Mouse (Mus musculus) left cerebral cortex, adult 18-20 months (tissue): ENCODE measurements around the gene Ran. TPM values are rescaled to one million over a fixed set of nuclear protein-coding genes. Genes with fewer than 3 reads are reported as not detected.
A peak's percentile ranks its signal among the peaks of the same experiment; 100 is the strongest.

Source experiments
- DNase-seq, 2 experiments: peaks; one replicate each; pipeline ENCODE4 v3.0.0; 2021 to 2022; ENCODE audit warnings: low spot score in 2 of 2, mixed read lengths in 1 of 2
- total RNA-seq, 2 experiments: library from RNA; stranded (reverse); gene quantifications; 2 replicates each; pipeline ENCODE4 v1.2.3; 2021

The Ran gene
- total RNA-seq, 2 experiments from 2014 or later, result 164 to 178 TPM

DNA sequence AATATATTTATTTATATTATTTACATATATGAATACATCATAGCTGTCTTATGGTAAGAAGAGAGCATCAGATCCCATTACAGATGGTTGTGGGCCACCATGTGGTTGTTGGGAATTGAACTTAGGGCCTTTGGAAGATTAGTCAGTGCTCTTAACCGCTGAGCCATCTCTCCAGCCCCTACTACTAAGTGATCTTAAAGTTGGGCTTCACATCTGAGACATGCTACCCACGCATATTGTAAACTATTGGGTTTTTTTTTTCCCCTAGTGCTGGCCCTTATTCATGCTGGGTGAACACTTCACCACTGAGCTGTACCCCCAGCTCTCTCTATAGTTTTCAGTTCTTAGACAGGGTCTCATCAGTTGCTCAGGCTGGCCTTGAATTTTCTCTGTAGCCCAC, 8.9 kb upstream of the Ran start:
- DNase-seq, result no peak

DNA sequence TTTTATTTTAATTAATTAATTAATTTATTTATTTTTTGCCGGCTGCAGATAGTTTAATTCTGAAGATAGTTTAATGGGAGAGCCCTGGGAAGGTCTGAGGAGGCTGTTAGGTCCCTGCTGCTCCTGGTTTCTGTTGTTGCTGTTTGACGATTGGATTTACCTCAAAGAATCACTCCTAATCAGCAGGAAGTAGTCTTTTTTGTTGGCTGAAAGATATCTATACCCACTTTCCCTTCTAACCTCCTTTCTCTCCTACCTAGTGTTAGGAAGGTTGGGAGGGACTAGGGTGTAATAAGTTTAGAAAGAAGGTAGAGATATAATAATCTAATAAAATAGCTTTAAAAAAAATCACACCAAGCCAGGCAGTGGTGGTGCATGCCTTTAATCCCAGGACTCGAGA, 4.8 kb upstream of the Ran start:
- DNase-seq, result no peak

DNA sequence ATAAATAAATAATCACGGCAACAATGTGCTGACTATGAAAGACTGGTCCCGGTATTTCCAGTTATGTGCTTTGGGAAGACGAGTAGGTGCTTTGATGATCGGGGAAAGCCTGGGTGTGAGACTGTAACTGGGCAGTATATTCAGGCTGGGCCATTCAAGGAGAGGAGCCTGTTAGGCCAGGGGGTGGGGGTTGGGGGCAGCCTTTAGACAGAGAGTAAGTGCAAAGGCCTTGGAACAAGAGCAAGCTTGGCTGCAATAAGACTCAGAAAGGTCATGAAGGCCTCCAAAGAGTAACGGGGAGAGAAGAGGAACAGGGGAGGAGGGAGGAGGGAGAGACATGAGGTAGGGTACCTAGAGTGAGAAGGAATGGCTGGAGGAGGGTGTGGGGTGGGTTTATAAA, 4.3 kb upstream of the Ran start:
- DNase-seq, result no peak

DNA sequence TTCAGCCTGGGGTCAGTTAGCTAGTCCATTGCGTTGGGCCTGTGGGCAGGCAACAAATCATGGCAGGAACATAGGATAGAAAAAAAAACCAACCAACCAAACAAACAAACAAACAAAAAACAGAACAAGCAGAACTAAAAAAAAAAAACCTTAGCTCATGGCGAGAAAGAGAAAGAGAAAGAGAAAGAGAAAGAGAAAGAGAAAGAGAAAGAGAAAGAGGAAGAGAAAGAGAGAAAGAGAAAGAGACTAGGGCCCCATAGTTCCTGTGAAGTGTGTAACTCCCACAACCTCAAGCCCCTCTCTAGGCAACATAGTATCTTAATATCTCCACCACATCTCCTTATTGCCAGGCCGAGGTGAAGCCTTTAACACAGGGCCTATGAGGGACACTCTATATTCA, 3.5 kb upstream of the Ran start:
- no peak for DNase-seq

DNA sequence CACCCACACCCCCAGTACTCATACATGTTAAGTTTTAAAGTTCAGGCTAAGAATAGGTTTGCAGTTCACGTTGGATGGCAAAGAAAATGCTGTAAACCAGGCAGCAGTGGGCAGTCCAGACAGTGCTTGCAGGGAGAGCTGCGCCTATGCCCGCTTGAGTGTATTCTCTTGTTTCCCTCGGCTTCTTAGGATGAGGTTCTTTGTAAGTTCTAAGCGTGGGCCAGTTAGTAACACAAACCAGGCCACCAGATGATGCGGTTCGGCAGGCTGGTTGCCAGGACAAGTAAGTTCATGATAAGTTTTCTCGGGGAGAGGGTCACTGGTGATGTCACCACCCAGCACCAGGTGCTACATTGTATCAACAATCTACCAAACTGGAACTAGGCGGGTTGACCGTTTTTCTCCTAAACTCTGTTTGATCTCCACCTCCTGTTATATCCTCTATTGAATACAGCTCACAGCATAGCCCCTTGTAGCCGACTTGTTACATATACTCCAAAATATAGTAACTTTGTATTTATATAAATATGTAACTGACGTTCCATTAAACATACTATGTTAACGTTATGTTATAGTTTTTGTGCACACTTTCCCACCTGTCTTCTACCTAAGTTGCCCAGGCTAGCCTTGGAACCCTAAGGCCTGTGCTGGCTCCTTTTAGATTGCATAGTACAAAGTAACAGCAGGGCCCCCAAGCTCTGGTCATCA, 933 bp upstream of the Ran start:
- DNase-seq, result no peak

DNA sequence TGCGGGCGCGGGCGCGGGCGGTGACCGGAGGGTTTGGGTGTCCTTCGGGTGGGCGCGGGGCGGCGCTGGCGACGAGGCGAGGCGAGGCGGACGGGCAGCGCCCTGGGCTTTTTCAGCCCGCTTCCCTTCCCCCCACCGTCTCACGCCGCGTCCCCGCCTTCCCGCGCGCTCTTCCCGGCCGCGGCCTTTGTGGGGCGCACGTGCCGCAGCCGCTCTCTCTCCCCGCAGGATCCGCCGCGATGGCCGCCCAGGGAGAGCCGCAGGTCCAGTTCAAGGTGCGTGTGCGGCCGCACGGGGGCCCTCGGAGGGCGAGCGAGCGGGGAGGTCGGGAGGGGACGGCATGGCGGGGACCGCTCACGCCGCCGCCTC, 415 bp downstream of the Ran start:
- no peak for DNase-seq

DNA sequence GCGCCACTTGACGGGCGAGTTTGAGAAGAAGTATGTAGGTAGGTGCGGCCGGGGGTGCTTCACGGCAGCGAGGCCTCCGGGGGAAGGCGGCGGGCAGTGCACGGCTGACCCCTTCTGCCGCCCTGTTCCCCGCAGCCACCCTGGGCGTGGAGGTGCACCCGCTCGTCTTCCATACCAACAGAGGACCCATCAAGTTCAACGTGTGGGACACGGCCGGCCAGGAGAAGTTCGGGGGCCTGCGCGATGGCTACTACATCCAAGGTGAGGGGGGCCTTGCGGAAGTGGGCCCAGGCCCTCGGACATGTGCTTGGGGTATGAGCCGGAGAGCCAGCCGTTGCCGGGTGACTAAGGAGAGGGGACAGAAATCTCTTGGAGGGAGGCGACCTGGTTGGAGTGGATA, 862 bp downstream of the Ran start:
- DNase-seq, result no peak

DNA sequence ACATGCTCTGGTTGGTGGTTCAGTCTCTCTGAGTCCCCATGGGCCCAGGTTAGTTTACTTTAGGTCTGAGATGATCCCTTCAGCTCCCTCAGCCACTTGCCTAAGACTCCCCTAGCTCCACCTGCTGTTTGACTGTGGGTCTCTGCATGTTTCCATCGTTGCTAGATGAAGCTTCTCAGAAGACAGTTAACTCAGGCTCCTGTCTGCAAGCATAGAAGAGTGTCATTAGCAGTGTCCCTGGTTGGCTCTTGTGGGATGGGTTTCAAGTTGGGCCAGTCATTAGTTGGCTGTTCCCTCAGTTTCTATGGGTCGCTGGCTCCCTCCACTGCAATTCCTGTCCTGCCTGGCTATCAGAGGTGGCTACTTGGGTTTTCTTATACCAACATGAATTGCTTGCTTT, 5.2 kb downstream of the Ran start:
- no peak for DNase-seq

DNA sequence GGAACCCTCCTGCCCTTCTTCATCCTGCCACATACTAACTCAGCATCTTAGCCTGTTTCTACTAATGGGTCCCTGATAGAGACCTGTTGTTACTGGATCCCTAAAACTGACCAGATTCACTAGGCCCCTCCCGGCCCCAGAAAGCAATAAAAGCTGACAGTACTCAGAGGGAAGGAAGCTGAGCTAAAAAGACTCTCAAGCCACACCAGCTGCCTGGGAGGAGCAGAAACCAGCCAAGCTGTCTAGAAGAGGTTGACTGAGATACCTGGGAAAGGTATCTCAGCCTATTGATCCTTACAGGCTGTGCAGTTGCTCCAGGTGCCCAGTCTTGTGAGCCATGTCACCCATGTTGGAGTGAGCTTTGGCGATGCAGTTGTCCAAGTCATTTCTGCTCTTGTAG, 5.9 kb downstream of the Ran start:
- no peak for DNase-seq

DNA sequence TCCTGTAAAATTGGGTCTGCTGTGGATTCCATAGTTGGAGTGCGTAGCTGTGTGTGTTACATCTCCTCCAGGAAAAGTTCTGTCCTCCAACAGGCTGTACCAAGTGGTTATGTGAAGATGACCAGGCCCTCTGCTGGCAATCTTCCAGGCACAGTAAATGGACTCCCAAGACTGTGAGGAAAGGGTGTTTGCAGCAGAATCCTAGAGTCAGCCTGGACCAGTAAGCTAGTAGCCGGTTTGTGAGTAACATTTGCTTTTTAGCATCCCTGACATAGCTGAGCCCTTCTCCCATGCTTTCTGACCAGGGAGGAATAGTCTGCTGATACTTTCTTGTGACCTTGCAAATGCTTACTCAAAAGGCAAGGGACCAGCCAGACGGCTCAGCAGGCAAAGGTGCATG, 6.3 kb downstream of the Ran start:
- no peak for DNase-seq

DNA sequence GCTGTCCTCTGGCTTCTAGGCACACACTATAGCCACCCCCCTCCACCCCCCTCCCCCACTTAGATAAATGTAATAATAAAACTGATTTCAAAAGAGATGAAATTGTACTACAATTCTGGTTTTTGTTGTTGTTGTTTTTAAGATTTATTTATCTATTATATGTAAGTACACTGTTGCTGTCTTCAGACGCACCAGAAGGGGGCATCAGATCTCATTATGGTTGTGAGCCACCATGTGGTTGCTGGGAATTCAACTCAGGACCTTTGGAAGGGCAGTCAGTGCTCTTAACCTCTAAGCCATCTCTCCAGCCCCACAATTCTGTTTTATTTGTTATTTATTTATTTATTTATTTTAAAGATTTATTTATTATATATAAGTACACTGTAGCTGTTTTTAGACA, 6.8 kb downstream of the Ran start:
- DNase-seq, result no peak

DNA sequence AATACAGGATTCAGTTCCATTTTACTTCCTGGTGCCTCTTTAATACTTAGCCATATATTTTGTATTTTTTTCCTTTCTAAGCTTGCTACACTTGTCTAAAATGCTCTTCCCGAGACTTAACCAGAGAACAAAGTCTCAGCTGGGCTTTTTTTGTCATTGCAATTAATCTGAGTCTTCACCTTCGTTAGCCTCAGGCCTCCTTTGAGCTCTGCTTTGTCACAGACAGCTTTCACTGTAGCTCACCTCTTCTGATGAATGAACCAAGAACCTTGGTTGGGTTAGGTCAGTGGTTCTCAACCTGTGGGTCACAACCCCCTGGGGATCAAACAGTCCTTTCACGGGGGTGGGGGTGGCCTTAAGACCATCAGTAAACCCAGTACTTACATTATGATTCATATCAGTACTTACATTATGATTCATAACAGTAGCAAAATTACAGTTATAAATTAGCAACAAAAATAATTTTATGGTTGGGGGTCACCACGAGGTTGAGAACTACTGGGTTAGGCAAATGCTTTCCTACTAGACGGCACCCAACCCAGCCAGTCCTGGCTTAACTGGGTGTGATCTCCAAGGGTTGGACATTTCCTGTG, 9.4 kb downstream of the Ran start:
- no peak for DNase-seq

DNA sequence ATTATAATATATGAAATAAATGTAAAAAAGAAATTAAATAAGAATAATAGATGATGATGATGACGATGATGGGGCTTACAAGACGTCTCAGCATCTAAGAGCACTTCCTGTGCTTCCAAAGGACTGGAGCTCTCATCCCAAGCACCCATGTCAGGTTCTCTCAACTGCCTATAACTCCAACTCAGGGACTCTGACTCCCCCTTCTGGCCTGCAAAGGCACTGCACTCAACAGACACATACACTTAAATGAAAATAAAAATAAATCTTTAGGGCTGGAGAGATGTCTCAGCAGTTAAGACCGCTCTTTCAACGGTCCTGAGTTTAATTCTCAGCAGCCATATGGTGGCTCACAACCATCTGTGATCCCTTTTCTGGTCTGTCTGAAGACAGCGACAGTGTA, 16.8 kb downstream of the Ran start:
- no peak for DNase-seq

DNA sequence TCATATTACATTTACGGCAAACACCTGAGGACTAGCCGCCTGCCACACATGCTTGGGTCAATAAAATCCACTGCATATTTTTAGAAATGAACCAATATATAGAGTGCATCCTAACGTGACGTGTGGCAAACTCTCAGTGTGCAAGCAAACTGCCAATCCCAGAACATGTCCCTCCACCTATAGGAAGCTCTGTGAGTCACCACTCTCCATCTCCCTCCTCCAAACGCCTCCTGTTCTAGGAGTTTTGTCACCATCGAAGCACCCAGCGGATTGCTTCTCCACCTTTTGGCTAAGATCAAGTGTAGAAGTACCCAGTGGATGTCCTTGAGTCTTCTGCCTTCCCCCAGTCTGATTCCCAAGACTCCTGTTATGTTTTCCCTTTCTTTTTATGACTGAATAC, 17.9 kb downstream of the Ran start:
- DNase-seq, result no peak

DNA sequence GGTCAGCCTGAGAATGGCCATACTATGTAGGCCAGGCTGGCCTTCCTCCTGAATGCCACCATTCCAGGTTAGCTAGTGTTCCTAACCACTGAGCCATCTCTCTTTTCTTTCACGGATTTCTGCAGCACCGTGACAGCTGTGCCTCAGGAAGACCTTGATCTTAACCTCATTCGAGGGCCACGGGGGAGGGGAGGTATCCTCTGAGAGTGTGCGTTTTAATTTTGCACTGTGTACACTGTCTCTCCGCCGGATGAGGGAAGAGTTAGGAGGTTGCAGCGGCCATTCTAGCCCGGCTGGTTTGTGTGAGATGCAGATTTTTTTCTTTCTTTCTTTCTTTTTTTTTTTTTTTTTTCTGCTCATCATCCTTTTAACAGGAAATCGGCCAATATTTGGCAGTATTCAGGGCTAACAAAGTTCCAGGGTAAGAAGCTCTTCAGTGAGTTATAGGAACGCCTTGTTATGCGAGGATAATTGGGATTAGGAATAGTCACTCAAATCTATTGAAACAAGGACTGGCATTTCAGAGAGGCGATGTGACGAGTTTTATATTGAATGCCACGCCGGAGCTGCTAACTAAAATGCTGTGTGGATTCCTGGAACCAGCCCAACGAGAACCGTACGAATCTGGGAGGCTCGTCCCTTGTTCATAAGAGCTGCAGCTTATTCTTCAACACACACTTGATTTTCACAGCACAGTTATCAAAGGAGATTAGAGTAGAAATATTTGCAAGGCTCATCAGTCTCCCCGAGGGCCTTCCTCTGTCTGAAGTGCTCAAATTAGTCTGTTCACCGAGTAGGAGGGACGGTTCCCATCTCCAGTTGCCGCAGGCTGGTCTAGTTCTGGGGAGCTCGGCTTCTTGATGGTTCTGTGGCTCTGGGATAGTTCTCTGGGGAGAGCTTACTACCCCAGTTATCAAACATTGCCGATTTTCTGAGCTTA, 26.0 kb downstream of the Ran start:
- DNase-seq, result no peak

DNA sequence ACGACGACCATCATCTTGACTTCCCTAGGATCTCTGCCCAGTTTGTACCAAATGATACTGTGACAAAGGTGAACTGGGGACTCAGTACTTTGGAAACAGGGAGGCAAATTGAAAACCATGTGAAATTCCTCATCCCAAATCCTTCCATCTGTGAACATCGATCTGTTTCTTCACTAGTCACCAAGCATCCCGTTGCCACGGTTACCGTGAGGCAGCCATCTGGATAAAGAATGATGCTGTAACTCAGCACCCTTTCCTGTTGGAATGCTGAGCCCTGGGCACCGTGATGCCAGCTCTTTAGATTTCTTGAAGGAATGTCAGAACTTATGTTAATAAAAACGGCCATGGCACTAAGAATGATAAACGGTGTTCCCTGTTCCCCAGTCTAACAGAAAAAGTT, 29.5 kb downstream of the Ran start:
- DNase-seq, result peak; percentile 61 to 67

DNA sequence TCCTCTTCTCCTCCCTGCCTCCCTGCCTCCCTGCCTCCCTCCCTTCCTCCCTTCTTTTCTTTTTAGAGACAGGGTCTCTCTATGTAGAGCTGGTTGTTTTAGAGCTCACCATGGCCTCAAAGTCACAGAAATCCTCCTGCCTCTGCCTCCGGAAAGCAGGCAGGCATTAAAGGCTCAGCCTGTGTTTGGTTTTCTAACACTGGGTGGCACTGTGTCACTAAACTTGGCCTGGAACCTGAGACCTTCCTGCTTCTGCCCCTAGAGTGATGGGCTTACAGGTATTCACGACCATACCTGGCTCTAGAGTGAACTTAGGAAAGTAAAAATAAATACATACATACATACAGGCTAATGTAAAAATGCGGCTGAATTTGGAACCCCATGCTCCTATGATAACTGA, 32.0 kb downstream of the Ran start:
- no peak for DNase-seq

DNA sequence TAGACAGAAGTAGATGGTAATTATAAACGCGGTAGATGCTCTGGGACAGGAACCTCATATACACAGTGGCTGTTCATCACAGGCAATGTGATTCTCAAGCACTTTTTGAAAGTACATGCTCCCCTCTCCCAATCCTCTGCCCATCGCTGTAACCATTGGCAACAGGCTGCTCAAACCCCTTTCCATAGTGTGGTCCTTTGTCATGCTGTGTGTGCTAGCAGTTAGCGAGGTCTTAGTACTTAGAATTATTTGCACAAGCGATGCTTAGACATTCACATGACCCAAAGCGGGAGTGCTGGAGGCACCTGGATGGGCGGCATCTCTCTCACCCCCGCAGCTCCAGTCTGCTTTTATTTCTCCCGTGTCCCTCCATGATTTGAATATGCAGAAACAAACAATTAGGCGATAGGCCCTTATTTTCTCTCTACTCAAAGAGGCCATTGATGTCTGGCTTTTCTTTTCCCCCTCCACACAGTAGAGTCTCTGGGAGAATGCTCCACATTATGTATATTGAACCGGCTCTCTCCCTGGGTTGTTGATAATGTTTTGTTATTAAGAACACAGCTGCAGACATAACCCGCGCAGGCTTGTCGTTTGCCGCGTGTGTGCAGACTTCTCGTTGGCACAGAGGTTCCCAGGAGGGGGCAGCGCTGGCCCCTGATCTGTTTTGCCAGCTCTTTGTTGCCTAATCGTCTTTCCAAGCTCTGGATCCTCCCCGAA, 32.9 kb downstream of the Ran start:
- no peak for DNase-seq

DNA sequence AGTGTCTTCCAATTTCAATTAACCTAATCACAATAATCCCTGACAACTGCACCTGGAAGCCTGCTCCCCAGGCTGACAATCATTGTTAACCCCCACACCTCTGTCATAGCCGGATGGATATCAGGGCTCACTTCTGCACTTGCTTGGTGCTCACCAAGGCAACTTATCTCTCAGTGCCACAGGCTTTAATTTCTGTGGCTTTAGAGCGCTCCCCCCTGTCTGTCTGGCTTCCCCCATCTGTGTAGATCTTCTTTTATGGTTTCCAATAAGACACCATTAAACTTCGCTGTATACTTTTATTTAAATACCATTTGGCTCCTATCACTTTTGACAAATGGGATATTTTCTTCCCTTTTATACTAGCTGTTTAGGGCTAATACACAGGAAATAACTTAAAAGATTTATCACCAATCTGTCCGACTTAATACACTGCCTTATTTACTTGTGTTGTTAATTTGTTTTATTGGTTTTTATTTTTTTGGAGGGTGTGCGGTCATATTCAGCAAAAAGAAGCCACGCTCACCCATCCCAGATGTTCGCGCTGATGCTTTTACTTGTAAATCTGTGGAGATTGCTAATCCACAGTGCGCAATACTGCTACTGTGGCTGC, 34.9 kb downstream of the Ran start:
- no peak for DNase-seq

DNA sequence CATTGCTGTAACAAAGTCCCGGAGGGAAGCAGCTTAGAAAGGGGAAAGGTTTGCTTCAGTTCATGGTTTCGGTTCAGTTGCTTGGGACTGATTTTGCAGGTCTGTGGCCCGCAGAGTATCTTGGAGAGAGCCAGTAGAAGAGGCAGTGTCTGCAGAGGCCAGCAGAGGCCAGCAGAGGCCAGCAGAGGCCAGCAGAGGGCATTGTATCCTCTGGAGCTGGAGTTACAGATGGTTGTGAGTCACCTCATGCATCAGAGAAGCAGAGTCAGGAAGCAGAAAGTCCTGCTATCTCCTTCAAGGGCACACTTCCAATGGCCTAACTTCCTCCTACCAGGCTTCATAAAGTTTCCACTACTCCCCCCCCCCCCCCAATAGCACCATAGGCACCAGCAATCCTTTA, 39.2 kb downstream of the Ran start:
- DNase-seq, result no peak

DNA sequence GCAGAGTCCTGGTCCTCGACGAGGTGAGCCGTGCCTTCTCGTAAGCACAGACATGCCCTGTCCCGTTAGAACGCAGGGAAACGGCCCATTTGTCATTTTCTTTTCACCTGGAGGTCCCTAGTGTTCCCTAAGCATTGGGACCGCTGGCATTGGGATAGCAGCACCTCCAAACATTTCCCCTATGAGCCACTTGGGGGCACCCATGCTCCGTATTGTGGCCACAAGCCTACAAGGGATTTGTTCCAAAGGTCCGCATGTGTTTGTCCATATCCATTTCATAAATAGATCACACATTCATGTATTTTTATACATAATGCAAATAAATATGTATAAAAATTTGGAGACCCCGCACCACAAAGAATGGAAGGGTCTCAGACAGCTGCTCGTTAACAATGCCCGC, 41.7 kb downstream of the Ran start:
- peak; percentile 77 to 81 for DNase-seq
